In genomic region chr12:102769000-102769399, GRCm38 (mm10) we compare ENCODE assay signal across 16 mouse cellular contexts. TPM values are rescaled to one million over a fixed set of nuclear protein-coding genes. Genes with fewer than 3 reads are reported as not detected.
A peak's percentile ranks its signal among the peaks of the same experiment; 100 is the strongest.
DNase-seq lines count a peak whose midpoint lies in the region; TF ChIP-seq lines count a peak whose summit lies in the region.
"Had no signal": no experiment of that assay in that cellular context is flagged by ENCODE, and none has a peak within 500 bp of the region (broad histone marks: within the 10 kb centered on the region; RNA-seq: fewer than 3 reads in every experiment).

No protein-coding gene starts in this region.

- no peak for DNase-seq in layer of hippocampus, adult 2 months (ENCODE audit: low spot score in 2 of 2)
- DNase-seq in layer of hippocampus, adult 9-11 months = no peak
- peak; percentile 61 for DNase-seq in thymus, postnatal 14 days
- no peak for DNase-seq in thymus, postnatal 10 days (ENCODE audit: low spot score in 2 of 2)
- peak; percentile 22 for DNase-seq in ZHBTc4 (ENCODE audit: low read depth, low spot score)
- no peak for DNase-seq in adrenal gland, postnatal 25 days
- DNase-seq in spleen, adult 18-20 months = no peak
- DNase-seq: cerebellum, adult 18-20 months; right cerebral cortex, postnatal 14 days had no signal

- no peak overlapping the region for H3K27ac ChIP-seq in layer of hippocampus, adult 2 months
- H3K27ac ChIP-seq: heart, embryonic 13.5 days; hindbrain, embryonic 15.5 days; limb, embryonic 15.5 days; midbrain, embryonic 13.5 days had no signal

- H3K4me3 ChIP-seq in layer of hippocampus, adult 2 months = no peak overlapping the region
- H3K4me3 ChIP-seq: heart, embryonic 13.5 days; hindbrain, embryonic 15.5 days; limb, embryonic 15.5 days; midbrain, embryonic 13.5 days had no signal

- peak; percentile 53 for TF ChIP-seq CTCF in layer of hippocampus, adult 2 months (conservative IDR thresholded peaks at IDR 0.05)

RNA-seq across cellular contexts. Expression of gene Gm20604, which starts 10.5 kb away (rescaled TPM):
- 10 to 100 TPM; 13.2 to 16.0 TPM for total RNA-seq in layer of hippocampus, adult 2 months (2021)
- 6.3 and 6.4 TPM in 2 replicates for total RNA-seq in adrenal gland, postnatal 25 days (2021)

RNA-seq across cellular contexts. Expression of gene Ubr7, which starts 11.2 kb away (rescaled TPM):
- total RNA-seq in layer of hippocampus, adult 2 months (2021) = 10 to 100 TPM; 29.8 to 31.3 TPM
- 34.5 and 36.1 TPM in 2 replicates for total RNA-seq in adrenal gland, postnatal 25 days (2021)

RNA-seq across cellular contexts. Expression of gene Gon7, which starts 11.4 kb away (rescaled TPM):
- total RNA-seq in layer of hippocampus, adult 2 months (2021) = 10 to 100 TPM; 13.2 to 13.4 TPM
- total RNA-seq in adrenal gland, postnatal 25 days (2021) = 14.7 and 22.7 TPM in 2 replicates

RNA-seq across cellular contexts. Expression of gene Gm28051, which starts 11.4 kb away (rescaled TPM):
- not detected for total RNA-seq in layer of hippocampus, adult 2 months (2021)
- total RNA-seq in adrenal gland, postnatal 25 days (2021) = not detected in 2 replicates
- total RNA-seq: adrenal gland, postnatal 4 days; gastrocnemius, adult 18-20 months; layer of hippocampus, postnatal 25 days had no signal

RNA-seq across cellular contexts. Expression of gene Tmem251, which starts 25.4 kb away (rescaled TPM):
- total RNA-seq in layer of hippocampus, adult 2 months (2021) = 1 to 10 TPM; 5.1 TPM
- 5.5 and 7.6 TPM in 2 replicates for total RNA-seq in adrenal gland, postnatal 25 days (2021)

Comparison
In these comparisons a context has a peak if more than half of its experiments do, and no peak if none do; other contexts are left out.
1. DNase-seq: peak in thymus, postnatal 14 days (single experiment) and ZHBTc4 (single experiment); none in layer of hippocampus, adult 2 months (0 of 2), layer of hippocampus, adult 9-11 months (single experiment), thymus, postnatal 10 days (0 of 2), adrenal gland, postnatal 25 days (single experiment) and spleen, adult 18-20 months (0 of 2).